Mouse (Mus musculus) midbrain, embryonic 16.5 days (tissue): Measurements from ENCODE around the gene Csrnp3. TPM values are rescaled to one million over a fixed set of nuclear protein-coding genes. Genes with fewer than 3 reads are reported as not detected.

Experiments
- ATAC-seq: fragments of 200-750 bp; cut with Nextera tagmentation; 2 replicates; pipeline ENCODE4 v1.8.0; 2017; ENCODE audit warnings: moderate TSS enrichment
- H3K27ac ChIP-seq: fragments of 300-500 bp; sonication (generic); 2 replicates; pipeline ENCODE4 v1.5.1; 2014; ENCODE audit warnings: mild to moderate bottlenecking, low read length, mixed read lengths
- H3K27me3 ChIP-seq: fragments of 300-500 bp; sonication (generic); 2 replicates; pipeline ENCODE4 v1.6.1; 2014; ENCODE audit warnings: low read depth, low read length, mixed read lengths; ENCODE audit not compliant: control insufficient read depth, insufficient read depth
- H3K36me3 ChIP-seq: fragments of 300-500 bp; sonication (generic); 2 replicates; pipeline ENCODE4 v1.6.1; 2014; ENCODE audit warnings: mild to moderate bottlenecking, low read length, moderate library complexity, mixed read lengths; ENCODE audit not compliant: control insufficient read depth, insufficient read depth
- H3K4me1 ChIP-seq: fragments of 300-500 bp; sonication (generic); 2 replicates; pipeline ENCODE4 v1.6.1; 2014; ENCODE audit warnings: mild to moderate bottlenecking, low read length, mixed read lengths; ENCODE audit not compliant: control insufficient read depth, insufficient read depth
- H3K4me2 ChIP-seq: fragments of 300-500 bp; sonication (generic); 2 replicates; pipeline ENCODE4 v1.6.1; 2014; ENCODE audit warnings: mild to moderate bottlenecking, low read length, mixed read lengths
- H3K4me3 ChIP-seq: fragments of 300-500 bp; sonication (generic); 2 replicates; pipeline ENCODE4 v1.5.1; 2014; ENCODE audit warnings: low read depth, mild to moderate bottlenecking, low read length, moderate library complexity, mixed read lengths
- H3K9ac ChIP-seq: fragments of 300-500 bp; sonication (generic); 2 replicates; pipeline ENCODE4 v1.6.1; 2014; ENCODE audit warnings: low read depth, low read length, mixed read lengths
- H3K9me3 ChIP-seq: fragments of 300-500 bp; sonication (generic); replicated peaks from 2 replicates; pipeline ENCODE4 v1.6.1; 2014; ENCODE audit warnings: mild to moderate bottlenecking, low read length, mixed read lengths; ENCODE audit not compliant: control insufficient read depth, poor library complexity, severe bottlenecking
- WGBS: fragments of 180-500 bp; shearing (Covaris S2); extraction: QIAGEN DNeasy Blood & Tissue Kit; methylation state at CpG from one replicate; pipeline ENCODE4 v1.1.7; 2014; 5-methylcytosine and 5-hydroxymethylcytosine counted together
- polyA plus RNA-seq: library from polyadenylated mRNA; unstranded; fragments of >200 nt; fragmentation: Nextera tagmentation; extraction: Ambion mirVana; gene quantifications from 2 replicates; pipeline ENCODE4 v1.2.1, GENCODE M21; 2015

Gene Csrnp3
- polyA plus RNA-seq, 1 experiment from 2014 or later, result 56.0 TPM

- Histone ChIP-seq H3K4me1 (no peaks in the 10 kb centered on the region), H3K36me3 (peaks cover 2% of the 10 kb centered on the region; the same call in 1 of the 2 replicates), H3K9ac (no peak overlapping the region), H3K27ac (no peak overlapping the region; the same call in 1 of the 2 replicates), H3K4me3 (no peak overlapping the region), H3K9me3 (no peaks in the 10 kb centered on the region), H3K4me2 (no peak overlapping the region), H3K27me3 (no peaks in the 10 kb centered on the region)
- 0 out of 2 replicates have a peak, but pooled peaks have one; percentile 44 for ATAC-seq
- WGBS, result 42% methylated on average over 19 of the region's 19 CpGs
Measured at GRCm38 (mm10) chr2:66008995-66009654, 163.6 kb downstream of the Csrnp3 start.

- H3K4me2 ChIP-seq, result no peak overlapping the region
- no peak for ATAC-seq
- H3K4me3 ChIP-seq, result no peak overlapping the region
- no peak overlapping the region for H3K27ac ChIP-seq
- no peak overlapping the region for H3K9ac ChIP-seq
- H3K36me3 ChIP-seq, result no peaks in the 10 kb centered on the region
- H3K27me3 ChIP-seq, result no peaks in the 10 kb centered on the region
- no peaks in the 10 kb centered on the region for H3K9me3 ChIP-seq
- no peaks in the 10 kb centered on the region for H3K4me1 ChIP-seq
- 79% methylated on average over 2 of the region's 2 CpGs for WGBS
Measured at GRCm38 (mm10) chr2:66009677-66010076, 164.1 kb downstream of the Csrnp3 start.

DNA sequence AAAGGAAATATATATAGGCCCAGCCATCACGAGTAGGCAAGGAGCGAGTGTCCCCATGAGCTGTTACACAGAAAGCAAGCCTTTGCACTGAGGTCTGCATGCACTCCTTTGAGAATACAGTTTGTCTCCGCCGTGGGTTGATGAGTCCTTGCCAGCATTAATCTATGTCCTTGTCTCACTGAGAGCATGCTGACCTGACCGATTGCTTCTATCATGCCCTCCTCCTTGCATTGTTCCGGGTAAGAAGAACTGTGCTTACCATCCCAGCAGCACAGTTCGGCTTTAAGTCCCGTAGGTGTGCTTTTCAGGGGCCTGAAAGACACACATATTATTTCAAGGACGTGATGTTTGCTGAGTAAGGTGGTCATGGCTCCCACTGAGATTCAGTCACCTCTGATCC is 173.1 kb downstream of the Csrnp3 start:
- Histone ChIP-seq H3K36me3 (peaks cover 30% of the 10 kb centered on the region), H3K4me2 (no peak overlapping the region), H3K9ac (no peak overlapping the region), H3K27me3 (no peaks in the 10 kb centered on the region; the same call in 1 of the 2 replicates), H3K9me3 (no peaks in the 10 kb centered on the region), H3K4me1 (peaks cover 3% of the 10 kb centered on the region; the same call in 1 of the 2 replicates), H3K4me3 (no peak overlapping the region), H3K27ac (peak overlapping the region; percentile 47; the same call in 1 of the 2 replicates)
- WGBS, result 82% methylated on average over 9 of the region's 9 CpGs
- no peak for ATAC-seq

DNA sequence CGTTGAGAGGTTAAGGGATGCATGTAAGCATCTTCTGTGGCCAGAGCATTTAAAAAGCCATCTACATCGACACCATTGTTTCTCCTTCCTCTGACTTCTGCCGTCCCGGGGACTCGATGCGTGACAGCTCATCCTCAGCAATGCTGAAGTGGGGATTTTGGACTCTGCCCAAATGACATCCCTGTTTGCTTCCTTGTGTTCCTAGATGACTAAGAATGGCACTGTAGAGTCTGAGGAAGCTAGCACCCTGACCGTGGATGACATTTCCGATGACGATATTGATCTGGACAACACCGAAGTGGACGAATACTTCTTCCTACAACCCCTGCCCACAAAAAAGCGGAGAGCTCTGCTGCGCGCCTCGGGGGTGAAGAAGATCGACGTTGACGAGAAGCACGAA is 173.7 kb downstream of the Csrnp3 start:
- no peak for ATAC-seq
- no peak overlapping the region; the same call in 1 of the 2 replicates for H3K27ac ChIP-seq

DNA sequence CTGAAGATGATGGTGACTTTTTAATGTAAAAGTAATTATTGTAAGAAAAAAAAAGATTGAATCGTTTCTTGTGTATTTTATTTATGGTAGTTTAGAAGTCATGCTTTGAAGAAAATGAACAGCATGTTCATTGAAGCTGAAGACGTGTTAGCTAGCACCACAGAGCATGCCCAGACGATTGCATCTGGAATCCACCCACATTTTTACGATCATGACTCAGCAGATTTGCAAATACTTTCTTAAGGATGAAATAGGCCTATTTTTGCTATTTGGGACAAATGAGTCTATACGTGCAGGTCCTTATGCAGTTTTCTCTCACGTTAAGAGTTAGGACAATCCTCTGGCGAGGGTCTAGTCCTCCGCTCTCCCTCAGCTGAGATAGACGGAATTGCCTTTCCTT is 177.9 kb downstream of the Csrnp3 start:
- Histone ChIP-seq H3K4me3 (no peak overlapping the region), H3K9ac (no peak overlapping the region), H3K4me2 (no peak overlapping the region), H3K4me1 (0 out of 2 replicates have a peak, but pooled peaks cover 3% of the 10 kb centered on the region), H3K9me3 (no peaks in the 10 kb centered on the region), H3K27ac (no peak overlapping the region), H3K27me3 (no peaks in the 10 kb centered on the region; the same call in 1 of the 2 replicates), H3K36me3 (peaks cover 30% of the 10 kb centered on the region)
- 93% methylated on average over 9 of the region's 9 CpGs for WGBS
- ATAC-seq, result no peak

More for the DNA sequence above, 173.7 kb downstream of the Csrnp3 start:
- no peak overlapping the region for H3K4me3 ChIP-seq
- 93% methylated on average over 19 of the region's 19 CpGs for WGBS
- H3K36me3 ChIP-seq, result peaks cover 30% of the 10 kb centered on the region
- H3K9ac ChIP-seq, result no peak overlapping the region
- H3K4me1 ChIP-seq, result peaks cover 3% of the 10 kb centered on the region; the same call in 1 of the 2 replicates
- H3K27me3 ChIP-seq, result no peaks in the 10 kb centered on the region; the same call in 1 of the 2 replicates
- no peaks in the 10 kb centered on the region for H3K9me3 ChIP-seq
- no peak overlapping the region for H3K4me2 ChIP-seq

GRCm38 (mm10) chr2:66024837-66025236 is 179.3 kb downstream of the Csrnp3 start:
- ATAC-seq, result no peak
- Histone ChIP-seq H3K36me3 (peaks cover 23% of the 10 kb centered on the region), H3K9me3 (no peaks in the 10 kb centered on the region), H3K9ac (no peak overlapping the region), H3K4me2 (no peak overlapping the region), H3K27ac (no peak overlapping the region), H3K4me1 (peaks cover 5% of the 10 kb centered on the region), H3K27me3 (no peaks in the 10 kb centered on the region; the same call in 1 of the 2 replicates), H3K4me3 (no peak overlapping the region)
- WGBS, result 73% methylated on average over 6 of the region's 6 CpGs

GRCm38 (mm10) chr2:66028812-66029211 is 183.2 kb downstream of the Csrnp3 start:
- Histone ChIP-seq H3K9ac (no peak overlapping the region), H3K4me1 (peaks cover 5% of the 10 kb centered on the region), H3K27me3 (no peaks in the 10 kb centered on the region), H3K9me3 (no peaks in the 10 kb centered on the region), H3K4me2 (no peak overlapping the region), H3K27ac (peak overlapping the region; percentile 40), H3K36me3 (peaks cover 2% of the 10 kb centered on the region; the same call in 1 of the 2 replicates), H3K4me3 (no peak overlapping the region)
- ATAC-seq, result peak; percentile 88
- 7% methylated on average over 5 of the region's 5 CpGs for WGBS

- Histone ChIP-seq H3K27ac (no peak overlapping the region), H3K36me3 (0 out of 2 replicates have a peak, but pooled peaks cover 2% of the 10 kb centered on the region), H3K9me3 (no peaks in the 10 kb centered on the region), H3K4me3 (no peak overlapping the region), H3K9ac (no peak overlapping the region), H3K4me1 (peaks cover 2% of the 10 kb centered on the region; the same call in 1 of the 2 replicates), H3K4me2 (no peak overlapping the region), H3K27me3 (no peaks in the 10 kb centered on the region)
- 60% methylated on average over 9 of the region's 9 CpGs for WGBS
- ATAC-seq, result peak; percentile 84
Measured at GRCm38 (mm10) chr2:66034907-66035679, 189.5 kb downstream of the Csrnp3 start.

GRCm38 (mm10) chr2:66040611-66041010 is 195.0 kb downstream of the Csrnp3 start:
- Histone ChIP-seq H3K27ac (peak overlapping the region; percentile 58; the same call in 1 of the 2 replicates), H3K36me3 (no peaks in the 10 kb centered on the region), H3K9ac (no peak overlapping the region), H3K4me3 (no peak overlapping the region), H3K27me3 (no peaks in the 10 kb centered on the region), H3K4me1 (peaks cover 22% of the 10 kb centered on the region), H3K9me3 (no peaks in the 10 kb centered on the region), H3K4me2 (no peak overlapping the region)
- ATAC-seq, result no peak
